Mouse (Mus musculus) kidney, adult 2 months (tissue): ENCODE measurements around the gene Cdca3.

Experiments
- CTCF ChIP-seq: fragments of 200-500 bp; conservative IDR thresholded peaks from 2 replicates; pipeline ENCODE4 v1.5.1; 2011; ENCODE audit warnings: low read depth, mild to moderate bottlenecking, control low read depth, low read length, moderate library complexity, mixed read lengths; ENCODE audit not compliant: insufficient read depth, insufficient read length
- POLR2A ChIP-seq: fragments of 200-500 bp; IDR thresholded peaks from one replicate; pipeline ENCODE4 v1.6.1; 2011; ENCODE audit warnings: low read depth, low read length, control low read depth

- TF ChIP-seq CTCF (no peak), POLR2A (no peak)
These were observed 1.2 kb upstream of the Cdca3 start for GRCm38 (mm10) chr6:124828101-124828592.
